Mouse (Mus musculus): ENCODE results near the gene Nedd9. TPM values are rescaled to one million over a fixed set of nuclear protein-coding genes. Genes with fewer than 3 reads are reported as not detected.

Gene Nedd9
- polyA plus RNA-seq (2015; fragmentation: Nextera tagmentation; extraction: Ambion mirVana) = 19.5 and 22.2 TPM in 2 replicates

- WGBS = 83% methylated on average over 15 of the region's 15 CpGs
- Histone ChIP-seq H3K27me3 (no peaks in the 10 kb centered on the region), H3K9me3 (replicated peaks) (no peaks in the 10 kb centered on the region), H3K27ac (no peak within 1 kb of the TSS), H3K4me2 (no peak within 1 kb of the TSS), H3K4me1 (no peaks in the 10 kb centered on the region), H3K4me3 (no peak within 1 kb of the TSS), H3K36me3 (ENCODE audit: poor library complexity, severe bottlenecking) (no peaks in the 10 kb centered on the region), H3K9ac (no peak within 1 kb of the TSS)
- ATAC-seq = no peak
Measured at GRCm38 (mm10) chr13:41486606-41487408, at the start of gene Nedd9. Gene Nedd9, minus strand, starts transcription at chr13:41487362.

GRCm38 (mm10) chr13:41532625-41533024 lies 45.5 kb upstream of the Nedd9 start:
- Histone ChIP-seq H3K4me3 (no peak overlapping the region), H3K4me2 (no peak overlapping the region), H3K9ac (no peak overlapping the region), H3K4me1 (no peaks in the 10 kb centered on the region), H3K9me3 (replicated peaks) (no peaks in the 10 kb centered on the region), H3K27ac (no peak overlapping the region), H3K36me3 (ENCODE audit: poor library complexity, severe bottlenecking) (no peaks in the 10 kb centered on the region), H3K27me3 (no peaks in the 10 kb centered on the region)
- ATAC-seq = no peak
- 84% methylated on average over 5 of the region's 5 CpGs for WGBS

GRCm38 (mm10) chr13:41530326-41530725 lies 43.2 kb upstream of the Nedd9 start:
- H3K4me2 ChIP-seq = no peak overlapping the region
- no peaks in the 10 kb centered on the region for H3K9me3 ChIP-seq (replicated peaks)
- H3K4me1 ChIP-seq = no peaks in the 10 kb centered on the region
- no peak for ATAC-seq
- no peak overlapping the region for H3K9ac ChIP-seq
- H3K27me3 ChIP-seq = no peaks in the 10 kb centered on the region
- H3K4me3 ChIP-seq = no peak overlapping the region
- no peak overlapping the region for H3K27ac ChIP-seq
- no peaks in the 10 kb centered on the region for H3K36me3 ChIP-seq (ENCODE audit: poor library complexity, severe bottlenecking)

GRCm38 (mm10) chr13:41524208-41524607 lies 37.0 kb upstream of the Nedd9 start:
- WGBS = 97% methylated on average over 11 of the region's 11 CpGs
- H3K4me3 ChIP-seq = no peak overlapping the region
- no peak overlapping the region for H3K9ac ChIP-seq
- no peak for ATAC-seq
- no peaks in the 10 kb centered on the region for H3K9me3 ChIP-seq (replicated peaks)
- no peak overlapping the region for H3K4me2 ChIP-seq
- H3K27me3 ChIP-seq = no peaks in the 10 kb centered on the region
- no peak overlapping the region for H3K27ac ChIP-seq
- H3K4me1 ChIP-seq = no peaks in the 10 kb centered on the region
- no peaks in the 10 kb centered on the region for H3K36me3 ChIP-seq (ENCODE audit: poor library complexity, severe bottlenecking)

GRCm38 (mm10) chr13:41521296-41521695 lies 34.1 kb upstream of the Nedd9 start:
- Histone ChIP-seq H3K9me3 (replicated peaks) (no peaks in the 10 kb centered on the region), H3K9ac (no peak overlapping the region), H3K36me3 (ENCODE audit: poor library complexity, severe bottlenecking) (no peaks in the 10 kb centered on the region), H3K4me1 (no peaks in the 10 kb centered on the region), H3K4me3 (no peak overlapping the region), H3K27me3 (no peaks in the 10 kb centered on the region), H3K27ac (no peak overlapping the region), H3K4me2 (no peak overlapping the region)
- ATAC-seq = no peak
- WGBS = 90% methylated on average over 4 of the region's 4 CpGs

GRCm38 (mm10) chr13:41520549-41521161 lies 33.5 kb upstream of the Nedd9 start:
- Histone ChIP-seq H3K4me2 (no peak overlapping the region), H3K36me3 (ENCODE audit: poor library complexity, severe bottlenecking) (no peaks in the 10 kb centered on the region), H3K27me3 (no peaks in the 10 kb centered on the region), H3K4me3 (no peak overlapping the region), H3K27ac (no peak overlapping the region), H3K4me1 (no peaks in the 10 kb centered on the region), H3K9me3 (replicated peaks) (no peaks in the 10 kb centered on the region), H3K9ac (no peak overlapping the region)
- ATAC-seq = no peak
- WGBS = 93% methylated on average over 5 of the region's 5 CpGs

GRCm38 (mm10) chr13:41519792-41520191 lies 32.6 kb upstream of the Nedd9 start:
- no peak for ATAC-seq
- H3K27me3 ChIP-seq = no peaks in the 10 kb centered on the region
- 89% methylated on average over 4 of the region's 4 CpGs for WGBS

GRCm38 (mm10) chr13:41517193-41517592 lies 30.0 kb upstream of the Nedd9 start:
- H3K4me3 ChIP-seq = no peak overlapping the region
- H3K27ac ChIP-seq = no peak overlapping the region
- ATAC-seq = no peak
- no peak overlapping the region for H3K9ac ChIP-seq
- H3K4me1 ChIP-seq = no peaks in the 10 kb centered on the region
- no peaks in the 10 kb centered on the region for H3K36me3 ChIP-seq (ENCODE audit: poor library complexity, severe bottlenecking)
- no peak overlapping the region for H3K4me2 ChIP-seq
- no peaks in the 10 kb centered on the region for H3K9me3 ChIP-seq (replicated peaks)
- no peaks in the 10 kb centered on the region for H3K27me3 ChIP-seq
- WGBS = 93% methylated on average over 4 of the region's 4 CpGs

More at GRCm38 (mm10) chr13:41519792-41520191, 32.6 kb upstream of the Nedd9 start:
- no peak overlapping the region for H3K27ac ChIP-seq
- H3K9ac ChIP-seq = no peak overlapping the region
- no peak overlapping the region for H3K4me3 ChIP-seq
- H3K4me1 ChIP-seq = no peaks in the 10 kb centered on the region
- H3K9me3 ChIP-seq (replicated peaks) = no peaks in the 10 kb centered on the region
- H3K36me3 ChIP-seq (ENCODE audit: poor library complexity, severe bottlenecking) = no peaks in the 10 kb centered on the region
- no peak overlapping the region for H3K4me2 ChIP-seq

- Histone ChIP-seq H3K9me3 (replicated peaks) (no peaks in the 10 kb centered on the region), H3K4me3 (no peak overlapping the region), H3K4me1 (no peaks in the 10 kb centered on the region), H3K4me2 (no peak overlapping the region), H3K9ac (no peak overlapping the region), H3K27me3 (no peaks in the 10 kb centered on the region), H3K27ac (no peak overlapping the region), H3K36me3 (ENCODE audit: poor library complexity, severe bottlenecking) (no peaks in the 10 kb centered on the region)
- WGBS = 84% methylated on average over 4 of the region's 4 CpGs
- no peak for ATAC-seq
Measured at GRCm38 (mm10) chr13:41515749-41516148, 28.6 kb upstream of the Nedd9 start.

- no peak overlapping the region for H3K4me3 ChIP-seq
Measured at GRCm38 (mm10) chr13:41514918-41515317, 27.8 kb upstream of the Nedd9 start.

GRCm38 (mm10) chr13:41513456-41513855 lies 26.3 kb upstream of the Nedd9 start:
- H3K4me3 ChIP-seq = no peak overlapping the region
- no peak for ATAC-seq
- WGBS = 94% methylated on average over 3 of the region's 3 CpGs
- no peak overlapping the region for H3K4me2 ChIP-seq
- no peaks in the 10 kb centered on the region for H3K36me3 ChIP-seq (ENCODE audit: poor library complexity, severe bottlenecking)
- H3K9me3 ChIP-seq (replicated peaks) = no peaks in the 10 kb centered on the region
- H3K27me3 ChIP-seq = no peaks in the 10 kb centered on the region
- H3K9ac ChIP-seq = no peak overlapping the region
- no peaks in the 10 kb centered on the region for H3K4me1 ChIP-seq
- H3K27ac ChIP-seq = no peak overlapping the region

More at GRCm38 (mm10) chr13:41514918-41515317, 27.8 kb upstream of the Nedd9 start:
- Histone ChIP-seq H3K9me3 (replicated peaks) (no peaks in the 10 kb centered on the region), H3K27ac (no peak overlapping the region), H3K36me3 (ENCODE audit: poor library complexity, severe bottlenecking) (no peaks in the 10 kb centered on the region), H3K9ac (no peak overlapping the region), H3K27me3 (no peaks in the 10 kb centered on the region), H3K4me2 (no peak overlapping the region), H3K4me1 (no peaks in the 10 kb centered on the region)
- no peak for ATAC-seq
- 87% methylated on average over 8 of the region's 8 CpGs for WGBS

- Histone ChIP-seq H3K9me3 (replicated peaks) (no peaks in the 10 kb centered on the region), H3K9ac (no peak overlapping the region), H3K4me3 (no peak overlapping the region), H3K36me3 (ENCODE audit: poor library complexity, severe bottlenecking) (no peaks in the 10 kb centered on the region), H3K4me1 (no peaks in the 10 kb centered on the region), H3K4me2 (no peak overlapping the region), H3K27me3 (no peaks in the 10 kb centered on the region), H3K27ac (no peak overlapping the region)
- ATAC-seq = no peak
- WGBS = 90% methylated on average over 4 of the region's 4 CpGs
Measured at GRCm38 (mm10) chr13:41512243-41512642, 25.1 kb upstream of the Nedd9 start.

Data from forebrain, embryonic 13.5 days (tissue).